Mouse (Mus musculus): ENCODE results near the gene Socs2.

Socs2 gene

GRCm38 (mm10) chr10:95342833-95343590 lies 74.0 kb downstream of the Socs2 start:
- DNase-seq (ENCODE audit: low spot score): no peak

- DNase-seq (ENCODE audit: low spot score): no peak
Observed at GRCm38 (mm10) chr10:95340676-95341075, 76.3 kb downstream of the Socs2 start.

DNA sequence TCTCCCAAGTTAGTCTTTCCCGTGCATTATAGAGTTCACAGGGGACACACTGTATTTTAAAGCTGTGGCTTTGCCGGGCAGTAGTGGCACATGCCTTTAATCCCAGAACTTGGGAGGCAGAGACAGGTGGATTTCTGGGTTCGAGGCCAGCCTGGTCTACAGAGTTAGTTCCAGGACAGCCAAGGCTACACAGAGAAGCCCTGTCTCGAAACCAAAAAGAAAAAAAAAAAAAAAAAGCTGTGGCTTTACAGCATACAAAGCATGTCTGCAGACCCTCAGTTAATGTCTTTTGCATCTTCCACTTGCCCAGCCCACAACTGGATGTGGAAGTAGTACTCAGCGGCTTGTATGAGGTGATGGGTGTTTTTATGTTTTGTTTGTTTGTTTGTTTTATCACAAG lies 79.4 kb downstream of the Socs2 start:
- no peak for DNase-seq (ENCODE audit: low spot score)

DNA sequence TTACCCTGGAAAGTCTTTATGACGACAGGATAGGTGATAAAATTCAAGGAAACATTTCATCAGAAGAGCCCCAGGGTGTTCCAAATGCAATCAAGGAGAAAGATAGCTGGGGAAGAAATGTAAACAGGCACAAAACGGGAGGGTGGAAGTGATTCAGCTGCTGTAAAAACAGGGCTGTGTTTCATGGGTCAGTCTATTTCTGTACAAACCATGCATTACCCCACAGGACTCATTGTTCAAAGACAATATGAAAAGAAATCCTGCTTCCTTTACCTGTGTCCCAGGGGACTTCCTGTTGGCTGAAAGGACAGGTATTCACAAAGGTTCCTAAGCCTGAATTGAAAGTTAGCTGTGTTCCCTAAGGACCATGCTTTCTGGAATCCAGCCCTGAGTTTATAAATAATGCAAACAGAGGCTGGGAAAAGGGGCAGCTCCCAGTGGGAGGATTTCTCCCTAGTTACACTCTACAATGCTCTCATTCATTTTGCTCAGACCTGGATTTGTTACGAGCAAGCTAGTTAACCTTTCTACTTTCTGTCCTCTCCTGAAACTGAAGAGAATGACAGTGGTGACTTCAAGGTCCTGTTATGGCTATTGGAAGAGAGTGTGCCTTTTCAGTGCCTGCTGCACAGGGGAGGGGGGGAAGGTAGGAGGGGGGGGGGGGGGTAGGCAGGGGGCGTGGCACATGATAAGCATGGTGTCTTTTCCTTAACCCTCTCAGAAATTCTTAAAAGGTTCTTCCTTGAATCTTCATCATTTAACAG lies 80.0 kb downstream of the Socs2 start:
- DNase-seq (ENCODE audit: low spot score): no peak
